Mouse (Mus musculus) MEL (cell line): ENCODE measurements around the gene Dtl. TPM values are rescaled to one million over a fixed set of nuclear protein-coding genes. Genes with fewer than 3 reads are reported as not detected.

ENCODE experiments used
- DNase-seq: peaks from one replicate; pipeline ENCODE4 v3.0.0; 2011; ENCODE audit warnings: low read depth, low spot score
- H3K27ac ChIP-seq: 2 replicates; pipeline ENCODE4 v1.5.1; 2012; ENCODE audit warnings: low read depth, mild to moderate bottlenecking, control low read depth, low read length, moderate library complexity; ENCODE audit not compliant: control insufficient read depth
- H3K27me3 ChIP-seq, 2 experiments: fragments of 150-350 bp in 1 of 2; sonication (generic) in 1 of 2; 2 replicates each; pipeline ENCODE4 v1.6.1; 2012; ENCODE audit warnings: low read length in 2 of 2, mild to moderate bottlenecking in 2 of 2, improper control_type of control experiment in 1 of 2, moderate library complexity in 1 of 2; ENCODE audit not compliant: insufficient read depth in 2 of 2, control insufficient read depth in 1 of 2
- H3K36me3 ChIP-seq, 2 experiments: 2 replicates each; pipeline ENCODE4 v1.6.1; 2012 to 2014; ENCODE audit warnings: low read length in 2 of 2, improper control_type of control experiment in 1 of 2, inconsistent platforms in 1 of 2, mild to moderate bottlenecking in 1 of 2; ENCODE audit not compliant: insufficient read depth in 2 of 2, control insufficient read depth in 1 of 2
- H3K4me1 ChIP-seq, 2 experiments: fragments of 150-350 bp in 1 of 2; sonication (generic) in 1 of 2; 2 replicates each; pipeline ENCODE4 v1.6.1; 2012; ENCODE audit warnings: low read length in 2 of 2, improper control_type of control experiment in 1 of 2, mild to moderate bottlenecking in 1 of 2; ENCODE audit not compliant: insufficient read depth in 2 of 2, control insufficient read depth in 1 of 2
- H3K4me3 ChIP-seq, 2 experiments: fragments of 150-350 bp in 1 of 2; sonication (generic) in 1 of 2; 2 replicates each; pipeline ENCODE4 v1.5.1; 2012; ENCODE audit warnings: low read depth in 2 of 2, low read length in 2 of 2, mild to moderate bottlenecking in 2 of 2, moderate library complexity in 2 of 2, control low read depth in 1 of 2, improper control_type of control experiment in 1 of 2; ENCODE audit not compliant: control insufficient read depth in 1 of 2, insufficient read depth in 1 of 2
- H3K79me2 ChIP-seq: 2 replicates; pipeline ENCODE4 v1.6.1; 2012; ENCODE audit warnings: mild to moderate bottlenecking, low read length, moderate library complexity; ENCODE audit not compliant: control insufficient read depth, poor library complexity, insufficient read depth
- H3K9ac ChIP-seq: 2 replicates; pipeline ENCODE4 v1.6.1; 2012; ENCODE audit warnings: low read depth, mild to moderate bottlenecking, control low read depth, low read length, moderate library complexity; ENCODE audit not compliant: control insufficient read depth, poor library complexity, severe bottlenecking
- H3K9me3 ChIP-seq: fragments of 150-350 bp; sonication (generic); replicated peaks from 2 replicates; pipeline ENCODE4 v1.6.1; 2012; ENCODE audit warnings: mild to moderate bottlenecking, low read length, improper control_type of control experiment, moderate library complexity; ENCODE audit not compliant: insufficient read depth
- CHD2 ChIP-seq: IDR thresholded peaks from 2 replicates; pipeline ENCODE4 v1.6.1; 2011; ENCODE audit warnings: low read length, improper control_type of control experiment
- E2F4 ChIP-seq: IDR thresholded peaks from 2 replicates; pipeline ENCODE4 v1.6.1; 2011; ENCODE audit warnings: low read depth, low read length, improper control_type of control experiment, borderline replicate concordance
- ELF1 ChIP-seq: IDR thresholded peaks from 2 replicates; pipeline ENCODE4 v1.6.1; 2014; ENCODE audit warnings: low read depth, mild to moderate bottlenecking, inconsistent platforms, low read length, improper control_type of control experiment, moderate library complexity
- EP300 ChIP-seq, 2 experiments: IDR thresholded peaks; 2 replicates each; pipeline ENCODE4 v1.6.1; 2011; ENCODE audit warnings: improper control_type of control experiment in 2 of 2, low read length in 2 of 2, low read depth in 1 of 2, mild to moderate bottlenecking in 1 of 2
- ETS1 ChIP-seq: IDR thresholded peaks from 2 replicates; pipeline ENCODE4 v1.6.1; 2012; ENCODE audit warnings: low read depth, mild to moderate bottlenecking, inconsistent platforms, low read length, improper control_type of control experiment, moderate library complexity
- GATA1 ChIP-seq: IDR thresholded peaks from 2 replicates; pipeline ENCODE4 v1.6.1; 2011; ENCODE audit warnings: low read depth, low read length, improper control_type of control experiment
- HCFC1 ChIP-seq: IDR thresholded peaks from 2 replicates; pipeline ENCODE4 v1.6.1; 2012; ENCODE audit warnings: low read depth, mild to moderate bottlenecking, inconsistent platforms, low read length, improper control_type of control experiment, moderate library complexity
- KAT2A ChIP-seq: conservative IDR thresholded peaks from 2 replicates; pipeline ENCODE4 v1.6.1; 2012; ENCODE audit warnings: low read depth, low read length, improper control_type of control experiment, inconsistent platforms
- MAX ChIP-seq: IDR thresholded peaks from 2 replicates; pipeline ENCODE4 v1.6.1; 2011; ENCODE audit warnings: low read length, improper control_type of control experiment
- MAZ ChIP-seq: IDR thresholded peaks from 2 replicates; pipeline ENCODE4 v1.6.1; 2012; ENCODE audit warnings: low read depth, mild to moderate bottlenecking, inconsistent platforms, low read length, improper control_type of control experiment
- NELFE ChIP-seq: IDR thresholded peaks from 2 replicates; pipeline ENCODE4 v1.6.1; 2011; ENCODE audit warnings: low read depth, low read length, improper control_type of control experiment
- NRF1 ChIP-seq: IDR thresholded peaks from 2 replicates; pipeline ENCODE4 v1.6.1; 2014; ENCODE audit warnings: low read depth, mild to moderate bottlenecking, inconsistent platforms, low read length, improper control_type of control experiment, moderate library complexity; ENCODE audit not compliant: poor library complexity, insufficient read depth, severe bottlenecking
- POLR2A ChIP-seq, 2 experiments: IDR thresholded peaks; 2 replicates each; pipeline ENCODE4 v1.6.1; 2011 to 2012; ENCODE audit warnings: low read length in 2 of 2, mild to moderate bottlenecking in 2 of 2, control low read depth in 1 of 2, improper control_type of control experiment in 1 of 2, low read depth in 1 of 2, moderate library complexity in 1 of 2; ENCODE audit not compliant: control insufficient read depth in 1 of 2, insufficient read depth in 1 of 2, poor library complexity in 1 of 2
- POLR2AphosphoS5 ChIP-seq: IDR thresholded peaks from 2 replicates; pipeline ENCODE4 v1.6.1; 2012; ENCODE audit warnings: low read depth, borderline replicate concordance, mild to moderate bottlenecking, inconsistent platforms, low read length, moderate library complexity, mixed read lengths
- SIN3A ChIP-seq: IDR thresholded peaks from 2 replicates; pipeline ENCODE4 v1.6.1; 2012; ENCODE audit warnings: low read length, improper control_type of control experiment, inconsistent platforms
- SMC3 ChIP-seq: IDR thresholded peaks from 2 replicates; pipeline ENCODE4 v1.6.1; 2011; ENCODE audit warnings: low read depth, low read length, improper control_type of control experiment
- TAL1 ChIP-seq: IDR thresholded peaks from 2 replicates; pipeline ENCODE4 v1.6.1; 2012; ENCODE audit warnings: mild to moderate bottlenecking, inconsistent platforms, low read length, moderate library complexity, mixed read lengths
- TCF12 ChIP-seq: IDR thresholded peaks from 2 replicates; pipeline ENCODE4 v1.6.1; 2014; ENCODE audit warnings: low read depth, mild to moderate bottlenecking, inconsistent platforms, low read length, improper control_type of control experiment, moderate library complexity
- UBTF ChIP-seq: IDR thresholded peaks from 2 replicates; pipeline ENCODE4 v1.6.1; 2012; ENCODE audit warnings: low read depth, mild to moderate bottlenecking, inconsistent platforms, low read length, improper control_type of control experiment, moderate library complexity, borderline replicate concordance; ENCODE audit not compliant: insufficient read depth
- USF1 ChIP-seq: IDR thresholded peaks from 2 replicates; pipeline ENCODE4 v1.6.1; 2014; ENCODE audit warnings: low read depth, mild to moderate bottlenecking, inconsistent platforms, low read length, improper control_type of control experiment, moderate library complexity
- USF2 ChIP-seq, 2 experiments: IDR thresholded peaks; 2 replicates each; pipeline ENCODE4 v1.6.1; 2011 to 2012; ENCODE audit warnings: improper control_type of control experiment in 2 of 2, low read length in 2 of 2, borderline replicate concordance in 1 of 2, inconsistent platforms in 1 of 2, low read depth in 1 of 2, mild to moderate bottlenecking in 1 of 2; ENCODE audit not compliant: insufficient read depth in 1 of 2
- ZKSCAN1 ChIP-seq: IDR thresholded peaks from 2 replicates; pipeline ENCODE4 v1.6.1; 2012; ENCODE audit warnings: low read depth, mild to moderate bottlenecking, inconsistent platforms, low read length, improper control_type of control experiment, moderate library complexity
- ZMIZ1 ChIP-seq: IDR thresholded peaks from 2 replicates; pipeline ENCODE4 v1.6.1; 2012; ENCODE audit warnings: low read depth, mild to moderate bottlenecking, inconsistent platforms, low read length, improper control_type of control experiment, moderate library complexity
- polyA plus RNA-seq, 2 experiments: library from polyadenylated mRNA; stranded (reverse) in 1 of 2; unstranded in 1 of 2; fragments of >175 nt in 1 of 2; fragments of >200 nt in 1 of 2; gene quantifications; 2 replicates each; pipeline versions ENCODE4 v1.2.1 to v1.2.4; 2012; ENCODE audit warnings: low replicate concordance in 2 of 2, low read depth in 1 of 2; ENCODE audit not compliant: insufficient read length in 2 of 2, insufficient read depth in 1 of 2, missing spikeins in 1 of 2
- total RNA-seq: library from RNA; depleted of rRNA; stranded (reverse); fragments of 300-350 nt; gene quantifications from 2 replicates; pipeline ENCODE4 v1.2.3, GENCODE M21; 2012

Dtl gene
- total and polyA plus RNA-seq, 3 experiments = 42.3 to 64.6 (median 53.5) TPM

- H3K27ac ChIP-seq = no peak overlapping the region
- H3K36me3 ChIP-seq = no peaks in the 10 kb centered on the region; a peak in 1 of 4 replicates
- H3K4me3 ChIP-seq = no peak overlapping the region
- peaks cover 13 to 15% of the 10 kb centered on the region in 2 experiments for H3K27me3 ChIP-seq
- H3K9me3 ChIP-seq = no peaks in the 10 kb centered on the region
- H3K4me1 ChIP-seq = 0 out of 4 replicates have a peak, but pooled peaks cover 0 to 4% of the 10 kb centered on the region in 2 experiments
- no peak for TF ChIP-seq NRF1
- TF ChIP-seq EP300 (IDR thresholded peaks at IDR 0.05; ENCODE audit: low read depth in 1 of 2, low read length in 2 of 2) = no peak
- TF ChIP-seq ETS1 = no peak
- no peak for TF ChIP-seq TCF12
- no peak for TF ChIP-seq E2F4
- no peak for TF ChIP-seq SIN3A
- TF ChIP-seq NELFE = no peak
- TF ChIP-seq CHD2 = no peak
- no peak for TF ChIP-seq GATA1
- no peak for TF ChIP-seq USF1
- TF ChIP-seq MAZ = no peak
- TF ChIP-seq HCFC1 = no peak
- DNase-seq = no peak
- no peaks in the 10 kb centered on the region for H3K79me2 ChIP-seq
- no peak overlapping the region for H3K9ac ChIP-seq
These were observed 80.3 kb downstream of the Dtl start for GRCm38 (mm10) chr1:191495051-191495467.

GRCm38 (mm10) chr1:191494303-191494655, 81.1 kb downstream of the Dtl start:
- no peak for DNase-seq
- TF ChIP-seq EP300 (IDR thresholded peaks at IDR 0.05; ENCODE audit: low read depth in 1 of 2, low read length in 2 of 2) = no peak
- TF ChIP-seq ETS1 = no peak
- no peak for TF ChIP-seq USF1
- no peak for TF ChIP-seq MAX
- TF ChIP-seq CHD2 = no peak
- no peak for TF ChIP-seq KAT2A
- TF ChIP-seq POLR2AphosphoS5 = no peak
- TF ChIP-seq MAZ = no peak
- TF ChIP-seq TAL1 = no peak
- no peak for TF ChIP-seq ELF1
- TF ChIP-seq UBTF = no peak
- TF ChIP-seq POLR2A (IDR thresholded peaks at IDR 0.05; ENCODE audit: control insufficient read depth in 1 of 2, insufficient read depth in 1 of 2, low read depth in 1 of 2, low read length in 2 of 2, poor library complexity in 1 of 2) = no peak
- TF ChIP-seq ZMIZ1 = no peak
- TF ChIP-seq ZKSCAN1 = no peak
- no peak for TF ChIP-seq SMC3
- no peak for TF ChIP-seq USF2 (IDR thresholded peaks at IDR 0.05; ENCODE audit: borderline replicate concordance in 1 of 2, insufficient read depth in 1 of 2, low read depth in 1 of 2, low read length in 2 of 2)
- TF ChIP-seq, all 39 proteins: peak for 0
- H3K27ac ChIP-seq = no peak overlapping the region
- H3K36me3 ChIP-seq = no peaks in the 10 kb centered on the region; a peak in 1 of 4 replicates
- H3K27me3 ChIP-seq = peaks cover 10 to 16% of the 10 kb centered on the region in 2 experiments
- no peak overlapping the region for H3K4me3 ChIP-seq
- no peaks in the 10 kb centered on the region for H3K79me2 ChIP-seq
- H3K9ac ChIP-seq = no peak overlapping the region
- H3K4me1 ChIP-seq = 0 out of 4 replicates have a peak, but pooled peaks cover 0 to 4% of the 10 kb centered on the region in 2 experiments
- no peaks in the 10 kb centered on the region for H3K9me3 ChIP-seq
